Mouse (Mus musculus) liver, embryonic 14.5 days (tissue): ENCODE measurements at regions not wholly inside any gene's neighbourhood (a gene's known extent, or its start where the extent isn't known, plus 50 kb on each side); places are given as distances from the start of the nearest gene placed in this dataset.

Source experiments
- CTCF ChIP-seq: IDR thresholded peaks from 2 replicates; pipeline ENCODE4 v1.5.1; 2016; ENCODE audit warnings: antibody characterized with exemption, low read depth, control low read depth
- EP300 ChIP-seq: IDR thresholded peaks from 2 replicates; pipeline ENCODE4 v1.6.1; 2016; ENCODE audit warnings: antibody characterized with exemption, low read depth

DNA sequence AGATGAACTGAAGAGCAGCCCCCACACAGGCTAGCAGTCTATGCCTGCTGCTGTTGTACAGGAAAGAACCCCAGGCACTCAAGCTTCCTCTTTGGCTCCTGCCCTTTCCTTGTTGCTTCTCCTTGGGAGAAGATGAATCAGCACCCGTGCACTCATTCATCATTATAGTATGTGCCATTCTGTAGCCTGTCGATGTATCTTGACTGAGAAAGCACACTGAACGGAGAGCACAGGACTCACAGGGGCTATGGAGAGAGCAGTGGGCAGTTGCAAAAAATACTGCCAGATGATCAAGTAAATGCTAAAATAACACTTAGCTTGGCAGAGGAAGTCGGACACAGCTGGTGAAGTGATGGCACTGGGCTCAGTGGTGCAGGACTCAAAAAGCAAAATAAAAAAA, 322.2 kb upstream of the Vstm2b start:
- TF ChIP-seq CTCF (no peak), EP300 (no peak)
